Mouse (Mus musculus): ENCODE measurements around the gene Hpca.

Gene Hpca

GRCm38 (mm10) chr4:129136189-129136578, 14.3 kb upstream of the Hpca start:
- DNase-seq (ENCODE audit: low spot score in 2 of 2) = no peak

- no peak for DNase-seq (ENCODE audit: low spot score in 2 of 2)
Observed at GRCm38 (mm10) chr4:129135637-129136036, 13.8 kb upstream of the Hpca start.

- peak; percentile 70 to 90 for DNase-seq (ENCODE audit: low spot score in 2 of 2)
Observed at GRCm38 (mm10) chr4:129134799-129135585, 13.2 kb upstream of the Hpca start.

GRCm38 (mm10) chr4:129130755-129131303, 9.0 kb upstream of the Hpca start:
- DNase-seq (ENCODE audit: low spot score in 2 of 2) = no peak

GRCm38 (mm10) chr4:129130149-129130548, 8.3 kb upstream of the Hpca start:
- peak in 1 of 2 experiments; percentile 75 for DNase-seq (ENCODE audit: low spot score in 2 of 2)

- DNase-seq (ENCODE audit: low spot score in 2 of 2) = no peak
Observed at GRCm38 (mm10) chr4:129129387-129129786, 7.6 kb upstream of the Hpca start.

- DNase-seq (ENCODE audit: low spot score in 2 of 2) = no peak
Observed at GRCm38 (mm10) chr4:129128582-129129338, 6.9 kb upstream of the Hpca start.

GRCm38 (mm10) chr4:129125736-129126451, 4.1 kb upstream of the Hpca start:
- no peak for DNase-seq (ENCODE audit: low spot score in 2 of 2)

GRCm38 (mm10) chr4:129124652-129125146, 2.9 kb upstream of the Hpca start:
- no peak for DNase-seq (ENCODE audit: low spot score in 2 of 2)

- no peak for DNase-seq (ENCODE audit: low spot score in 2 of 2)
Observed at GRCm38 (mm10) chr4:129122719-129123118, 883 bp upstream of the Hpca start.

- no peak for DNase-seq (ENCODE audit: low spot score in 2 of 2)
Observed at GRCm38 (mm10) chr4:129122107-129122506, 271 bp upstream of the Hpca start.

- peak; percentile 62 to 87 for DNase-seq (ENCODE audit: low spot score in 2 of 2)
Observed at GRCm38 (mm10) chr4:129120520-129121445, 1.1 kb downstream of the Hpca start.

- DNase-seq (ENCODE audit: low spot score in 2 of 2) = no peak
Observed at GRCm38 (mm10) chr4:129119708-129120107, 2.1 kb downstream of the Hpca start.

- no peak for DNase-seq (ENCODE audit: low spot score in 2 of 2)
Observed at GRCm38 (mm10) chr4:129117720-129118510, 3.9 kb downstream of the Hpca start.

GRCm38 (mm10) chr4:129116703-129117102, 5.1 kb downstream of the Hpca start:
- no peak for DNase-seq (ENCODE audit: low spot score in 2 of 2)

GRCm38 (mm10) chr4:129113083-129113988, 8.5 kb downstream of the Hpca start:
- DNase-seq (ENCODE audit: low spot score in 2 of 2) = peak; percentile 70 to 88

GRCm38 (mm10) chr4:129112231-129112630, 9.6 kb downstream of the Hpca start:
- DNase-seq (ENCODE audit: low spot score in 2 of 2) = no peak

- DNase-seq (ENCODE audit: low spot score in 2 of 2) = no peak
Observed at GRCm38 (mm10) chr4:129111350-129111749, 10.5 kb downstream of the Hpca start.

- no peak for DNase-seq (ENCODE audit: low spot score in 2 of 2)
Observed at GRCm38 (mm10) chr4:129110804-129111203, 11.0 kb downstream of the Hpca start.
